Mouse (Mus musculus) midbrain, embryonic 12.5 days (tissue): ENCODE measurements around the gene Tcte3. TPM values are rescaled to one million over a fixed set of nuclear protein-coding genes. Genes with fewer than 3 reads are reported as not detected.
"Not testable (repeated sequence)": the region's sequence is repeated elsewhere in the genome, so short reads cannot be mapped to it uniquely, and the experiment has no call there.

Experiments
- ATAC-seq: fragments of 200-750 bp; cut with Nextera tagmentation; 2 replicates; pipeline ENCODE4 v1.8.0; 2017; ENCODE audit warnings: low read depth, moderate TSS enrichment, moderate library complexity; ENCODE audit not compliant: low FRiP score
- H3K27ac ChIP-seq: fragments of 300-500 bp; sonication (generic); replicated peaks from 2 replicates; pipeline ENCODE4 v1.5.1; 2016; ENCODE audit warnings: mild to moderate bottlenecking
- H3K27me3 ChIP-seq: fragments of 300-500 bp; sonication (generic); 2 replicates; pipeline ENCODE4 v1.6.1; 2016; ENCODE audit warnings: mild to moderate bottlenecking
- H3K36me3 ChIP-seq: fragments of 300-500 bp; sonication (generic); 2 replicates; pipeline ENCODE4 v1.6.1; 2016
- H3K4me1 ChIP-seq: fragments of 300-500 bp; sonication (generic); 2 replicates; pipeline ENCODE4 v1.6.1; 2016
- H3K4me2 ChIP-seq: fragments of 300-500 bp; sonication (generic); replicated peaks from 2 replicates; pipeline ENCODE4 v1.6.1; 2016; ENCODE audit warnings: mild to moderate bottlenecking, moderate library complexity
- H3K4me3 ChIP-seq: fragments of 300-500 bp; sonication (generic); 2 replicates; pipeline ENCODE4 v1.5.1; 2016; ENCODE audit warnings: mild to moderate bottlenecking
- H3K9ac ChIP-seq: fragments of 300-500 bp; sonication (generic); replicated peaks from 2 replicates; pipeline ENCODE4 v1.6.1; 2016; ENCODE audit warnings: mild to moderate bottlenecking, moderate library complexity
- H3K9me3 ChIP-seq: fragments of 300-500 bp; sonication (generic); 2 replicates; pipeline ENCODE4 v1.6.1; 2016; ENCODE audit warnings: mild to moderate bottlenecking
- WGBS: fragments of 180-500 bp; shearing (Covaris S2); methylation state at CpG from one replicate; pipeline ENCODE4 v1.1.7; 2016; 5-methylcytosine and 5-hydroxymethylcytosine counted together
- polyA plus RNA-seq: library from polyadenylated mRNA; unstranded; fragments of >200 nt; fragmentation: Nextera tagmentation; extraction: Ambion mirVana; gene quantifications from 2 replicates; pipeline ENCODE4 v1.2.1, GENCODE M21; 2016

Gene Tcte3
- polyA plus RNA-seq, result not detected in 2 replicates

DNA sequence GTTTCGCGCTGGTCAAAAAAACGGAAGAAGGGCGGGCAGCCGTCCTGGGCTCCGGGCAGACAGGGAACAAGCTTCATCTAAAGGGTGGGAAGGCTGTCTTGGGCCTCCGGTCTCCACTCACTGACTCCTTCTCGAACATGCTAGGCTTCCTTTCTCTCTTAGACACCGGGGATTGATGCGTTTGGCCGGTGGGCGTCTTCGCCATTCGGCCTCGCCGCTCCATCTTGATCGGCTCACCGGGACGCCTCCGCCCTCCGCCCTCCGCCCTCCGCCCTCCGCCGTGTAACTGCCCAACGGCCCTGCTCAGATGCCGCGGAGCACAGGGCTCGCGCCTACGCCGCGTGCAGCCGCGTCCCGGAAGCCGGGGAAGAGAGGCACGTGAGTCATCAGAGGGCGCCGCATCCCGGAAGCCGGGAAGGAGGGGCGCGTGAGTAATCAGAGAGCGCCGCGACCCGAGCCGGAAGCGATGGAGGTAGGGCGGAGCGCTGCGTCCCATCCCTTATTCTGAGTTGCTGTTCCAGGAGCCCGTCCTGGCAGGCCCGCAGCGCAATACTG, at the start of gene Tcte3, which contains the start of the genes Ermard and Gm3448:
TSS of gene Tcte3 (minus strand) at position 314 of the 555 bp plus-strand sequence.
TSS of gene Ermard (plus strand) at position 34 of the 555 bp plus-strand sequence.
TSS of gene Gm3448 (minus strand) at position 363 of the 555 bp plus-strand sequence.
- H3K4me3 ChIP-seq, result 0 out of 2 replicates have a peak within 1 kb of the TSS, but pooled peaks have one; percentile 25
- H3K4me2 ChIP-seq, H3K27me3 ChIP-seq, H3K4me1 ChIP-seq, H3K9ac ChIP-seq, H3K36me3 ChIP-seq, H3K9me3 ChIP-seq, H3K27ac ChIP-seq: not testable (repeated sequence)
- peak; percentile 98 for ATAC-seq
- WGBS, result 1% methylated on average over 16 of the region's 56 CpGs

GRCm38 (mm10) chr17:15088591-15089001, 47.3 kb upstream of the Tcte3 start:
- Histone ChIP-seq H3K27me3 (no peaks in the 10 kb centered on the region), H3K9me3 (no peaks in the 10 kb centered on the region), H3K4me1 (peaks cover 22% of the 10 kb centered on the region), H3K9ac (no peak overlapping the region), H3K36me3 (no peaks in the 10 kb centered on the region), H3K27ac (peak overlapping the region; percentile 58), H3K4me2 (0 out of 2 replicates have a peak overlapping the region, but pooled peaks have one; percentile 3), H3K4me3 (no peak overlapping the region)
- ATAC-seq, result peak; percentile 73
- WGBS, result 30% methylated on average over 8 of the region's 8 CpGs

DNA sequence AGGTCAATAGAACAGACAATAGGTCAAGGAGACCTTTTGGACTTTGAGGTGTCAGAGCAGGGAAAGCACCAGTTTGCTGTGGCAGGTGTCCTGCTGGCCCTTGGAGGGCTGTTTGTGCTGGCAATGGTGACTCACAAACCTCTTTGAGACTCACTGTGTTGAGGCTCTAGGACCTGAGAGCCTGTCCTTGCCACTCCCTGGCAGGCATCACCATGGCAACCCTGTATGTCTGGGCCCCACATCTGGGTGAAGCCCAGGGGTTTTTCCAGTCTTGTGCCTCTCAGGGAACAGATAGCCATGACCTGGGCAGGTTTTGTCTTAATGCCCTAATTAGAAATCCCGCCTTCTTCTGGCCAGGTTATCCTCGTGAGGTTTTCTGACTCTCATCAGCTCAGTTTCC, 46.9 kb upstream of the Tcte3 start:
- Histone ChIP-seq H3K4me2 (no peak overlapping the region), H3K9me3 (no peaks in the 10 kb centered on the region), H3K36me3 (no peaks in the 10 kb centered on the region), H3K27me3 (peaks cover 4% of the 10 kb centered on the region; the same call in 1 of the 2 replicates), H3K4me3 (no peak overlapping the region), H3K4me1 (peaks cover 22% of the 10 kb centered on the region), H3K9ac (no peak overlapping the region), H3K27ac (peak overlapping the region; percentile 58)
- 41% methylated on average over 2 of the region's 2 CpGs for WGBS
- ATAC-seq, result peak; percentile 47

GRCm38 (mm10) chr17:15085006-15085405, 43.7 kb upstream of the Tcte3 start:
- peaks cover 28% of the 10 kb centered on the region for H3K4me1 ChIP-seq
- ATAC-seq, result no peak
- 65% methylated on average over 2 of the region's 2 CpGs for WGBS
- H3K36me3 ChIP-seq, result no peaks in the 10 kb centered on the region
- no peaks in the 10 kb centered on the region for H3K9me3 ChIP-seq
- no peak overlapping the region for H3K27ac ChIP-seq
- peaks cover 6% of the 10 kb centered on the region for H3K27me3 ChIP-seq
- H3K4me2 ChIP-seq, result no peak overlapping the region
- H3K9ac ChIP-seq, result no peak overlapping the region
- no peak overlapping the region for H3K4me3 ChIP-seq

DNA sequence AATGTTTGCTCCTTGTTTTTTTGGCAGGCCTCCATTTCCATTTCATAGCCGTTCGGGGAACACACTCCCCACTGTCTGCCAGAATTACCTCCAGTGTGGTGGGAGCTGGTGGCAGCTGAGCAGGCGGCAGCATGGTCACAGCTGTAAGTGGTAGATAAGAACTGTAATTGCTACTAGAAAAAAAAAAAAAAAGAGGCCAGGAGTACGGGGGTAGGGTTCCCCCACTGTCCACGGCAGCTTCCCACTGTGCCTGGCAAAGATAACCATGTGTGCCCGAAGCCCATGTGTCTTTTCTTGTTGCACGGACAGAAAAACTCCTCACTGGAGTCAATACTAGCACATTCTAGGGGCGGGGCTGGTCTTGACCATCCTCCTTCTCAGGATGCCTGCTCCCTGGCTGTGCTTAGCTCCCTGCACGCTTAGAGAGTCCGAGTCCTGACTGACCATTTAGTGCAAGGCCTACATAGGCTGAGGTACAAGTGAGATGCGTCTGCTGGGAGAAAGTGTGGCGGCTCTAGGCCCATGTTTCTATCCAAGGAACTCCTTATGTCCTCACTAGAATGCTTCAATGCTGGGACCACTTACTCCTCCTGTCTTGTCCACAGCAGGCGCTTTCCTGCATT, 43.0 kb upstream of the Tcte3 start:
- Histone ChIP-seq H3K4me2 (no peak overlapping the region), H3K27me3 (peaks cover 6% of the 10 kb centered on the region), H3K4me1 (peaks cover 28% of the 10 kb centered on the region), H3K27ac (0 out of 2 replicates have a peak overlapping the region, but pooled peaks have one; percentile 11), H3K9ac (no peak overlapping the region), H3K36me3 (no peaks in the 10 kb centered on the region), H3K4me3 (no peak overlapping the region), H3K9me3 (no peaks in the 10 kb centered on the region)
- WGBS, result 75% methylated on average over 13 of the region's 13 CpGs
- peak; percentile 47; the same call in 1 of the 2 replicates for ATAC-seq

DNA sequence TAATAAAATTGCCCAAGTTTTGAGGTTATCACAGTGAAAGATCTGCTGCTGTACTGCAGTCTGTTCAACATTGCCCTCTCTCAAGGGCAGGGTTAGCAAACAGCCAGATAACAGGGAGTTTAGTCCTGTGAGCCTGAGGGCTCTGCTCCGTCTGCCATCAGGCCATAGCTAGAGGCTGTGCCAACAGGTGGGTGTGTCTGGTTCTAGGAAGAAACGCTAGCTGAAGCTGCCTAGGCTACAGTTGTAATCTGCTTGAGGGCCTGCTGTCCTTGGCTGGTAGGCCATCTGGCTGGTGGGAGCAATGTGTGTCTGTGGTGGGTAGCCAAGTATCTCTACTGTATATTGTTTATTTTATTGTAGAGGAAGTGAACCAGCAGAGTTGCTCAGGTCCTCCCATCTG, 36.2 kb upstream of the Tcte3 start:
- no peak overlapping the region for H3K9ac ChIP-seq
- peaks cover 22% of the 10 kb centered on the region for H3K27me3 ChIP-seq
- 52% methylated on average over 2 of the region's 2 CpGs for WGBS
- peaks cover 9% of the 10 kb centered on the region for H3K4me1 ChIP-seq
- H3K9me3 ChIP-seq, result no peaks in the 10 kb centered on the region
- H3K36me3 ChIP-seq, result no peaks in the 10 kb centered on the region
- ATAC-seq, result no peak
- no peak overlapping the region for H3K4me2 ChIP-seq
- H3K4me3 ChIP-seq, result no peak overlapping the region
- no peak overlapping the region for H3K27ac ChIP-seq

GRCm38 (mm10) chr17:15075033-15075432, 33.7 kb upstream of the Tcte3 start:
- Histone ChIP-seq H3K4me1 (0 out of 2 replicates have a peak, but pooled peaks cover 2% of the 10 kb centered on the region), H3K36me3 (no peaks in the 10 kb centered on the region), H3K9me3 (no peaks in the 10 kb centered on the region), H3K27me3 (peaks cover 22% of the 10 kb centered on the region), H3K4me2 (no peak overlapping the region), H3K9ac (no peak overlapping the region), H3K4me3 (no peak overlapping the region), H3K27ac (no peak overlapping the region)
- no peak for ATAC-seq
- 84% methylated on average over 8 of the region's 8 CpGs for WGBS

DNA sequence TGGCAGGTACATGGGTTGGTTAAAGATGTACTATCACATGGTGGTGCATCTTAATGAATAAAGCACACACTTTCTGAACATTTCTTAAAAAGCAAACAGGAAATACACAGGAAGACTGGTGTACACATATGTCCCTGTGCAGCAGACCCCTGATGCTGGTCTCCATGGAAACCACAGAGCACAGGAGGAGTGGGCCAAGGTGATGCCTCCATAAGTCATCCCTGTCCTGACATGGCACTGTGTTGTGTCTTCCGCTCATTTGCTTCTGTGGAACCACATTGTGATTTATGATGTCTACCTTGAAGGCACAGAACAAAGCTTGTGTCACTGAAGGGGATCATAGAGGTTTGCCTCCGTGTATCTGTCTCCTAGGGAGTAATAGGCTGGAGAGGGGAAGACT, 30.9 kb upstream of the Tcte3 start:
- Histone ChIP-seq H3K9ac (no peak overlapping the region), H3K27me3 (peaks cover 18% of the 10 kb centered on the region), H3K36me3 (no peaks in the 10 kb centered on the region), H3K4me3 (no peak overlapping the region), H3K4me1 (no peaks in the 10 kb centered on the region), H3K27ac (no peak overlapping the region), H3K4me2 (no peak overlapping the region), H3K9me3 (no peaks in the 10 kb centered on the region)
- no peak for ATAC-seq
- WGBS, result 94% methylated on average over 2 of the region's 2 CpGs

DNA sequence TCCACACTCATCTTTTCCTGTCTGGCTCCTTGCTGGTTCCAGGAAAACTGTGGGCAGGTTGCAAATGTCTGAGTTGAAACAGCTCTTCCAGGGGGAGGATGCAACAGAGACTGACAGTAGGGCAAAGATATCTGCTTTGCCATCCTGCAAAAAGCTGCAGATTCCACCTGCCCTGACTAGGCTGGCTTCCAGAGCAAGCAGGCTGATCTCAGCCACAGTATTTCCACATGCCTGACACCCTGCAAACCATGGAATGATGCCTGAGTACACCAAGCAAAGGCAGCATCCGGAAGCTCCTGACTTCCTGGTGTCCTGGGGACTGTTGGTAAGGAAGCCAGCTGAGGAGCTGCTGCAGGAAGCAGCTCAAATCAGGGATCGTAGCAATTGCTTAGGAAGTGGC, 27.8 kb upstream of the Tcte3 start:
- Histone ChIP-seq H3K4me3 (no peak overlapping the region), H3K4me1 (peaks cover 7% of the 10 kb centered on the region), H3K36me3 (no peaks in the 10 kb centered on the region), H3K4me2 (no peak overlapping the region), H3K9me3 (no peaks in the 10 kb centered on the region), H3K27me3 (peaks cover 7% of the 10 kb centered on the region; the same call in 1 of the 2 replicates), H3K27ac (no peak overlapping the region), H3K9ac (no peak overlapping the region)
- WGBS, result 70% methylated on average over 2 of the region's 2 CpGs
- no peak for ATAC-seq

DNA sequence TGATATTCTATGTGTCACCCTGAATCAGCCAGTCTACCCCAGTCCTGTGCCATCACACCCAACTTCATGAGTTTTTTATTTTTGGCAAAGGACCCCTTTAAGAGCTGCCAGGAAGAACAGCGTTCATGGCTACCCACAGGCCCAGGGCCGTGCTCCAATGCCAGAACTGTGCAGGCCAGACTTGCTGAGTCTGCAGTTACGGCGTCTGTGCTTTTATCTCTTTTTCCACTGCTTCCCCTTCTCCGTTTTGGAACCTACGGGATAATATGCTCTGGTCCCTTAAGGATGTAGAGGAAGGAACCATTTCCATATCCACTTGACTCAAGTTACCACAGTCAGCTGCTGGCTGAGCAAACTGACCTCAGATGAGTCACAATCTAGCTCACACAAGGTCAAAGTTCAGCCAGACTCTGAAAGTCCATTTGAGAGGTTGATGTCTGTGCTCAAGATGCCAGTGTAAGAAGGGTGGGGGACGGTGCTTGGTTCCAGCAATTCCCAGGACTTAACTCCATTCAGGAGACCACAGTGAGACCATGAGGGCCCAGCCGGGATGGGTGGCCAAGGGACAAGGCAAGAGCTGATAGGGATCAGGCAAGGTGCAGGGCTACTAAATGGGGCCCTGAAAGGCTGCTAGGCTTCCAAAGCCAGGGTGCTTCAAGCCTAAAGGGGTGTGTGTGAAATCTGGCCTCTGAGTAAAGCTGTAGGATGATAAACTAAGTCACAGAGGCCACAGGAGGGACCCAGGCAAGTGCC, 26.9 kb upstream of the Tcte3 start:
- no peak overlapping the region for H3K9ac ChIP-seq
- H3K27me3 ChIP-seq, result 0 out of 2 replicates have a peak, but pooled peaks cover 7% of the 10 kb centered on the region
- H3K27ac ChIP-seq, result no peak overlapping the region
- no peak overlapping the region for H3K4me3 ChIP-seq
- no peak for ATAC-seq
- H3K4me1 ChIP-seq, result peaks cover 7% of the 10 kb centered on the region
- H3K36me3 ChIP-seq, result no peaks in the 10 kb centered on the region
- H3K4me2 ChIP-seq, result no peak overlapping the region
- H3K9me3 ChIP-seq, result no peaks in the 10 kb centered on the region
- 85% methylated on average over 8 of the region's 8 CpGs for WGBS

DNA sequence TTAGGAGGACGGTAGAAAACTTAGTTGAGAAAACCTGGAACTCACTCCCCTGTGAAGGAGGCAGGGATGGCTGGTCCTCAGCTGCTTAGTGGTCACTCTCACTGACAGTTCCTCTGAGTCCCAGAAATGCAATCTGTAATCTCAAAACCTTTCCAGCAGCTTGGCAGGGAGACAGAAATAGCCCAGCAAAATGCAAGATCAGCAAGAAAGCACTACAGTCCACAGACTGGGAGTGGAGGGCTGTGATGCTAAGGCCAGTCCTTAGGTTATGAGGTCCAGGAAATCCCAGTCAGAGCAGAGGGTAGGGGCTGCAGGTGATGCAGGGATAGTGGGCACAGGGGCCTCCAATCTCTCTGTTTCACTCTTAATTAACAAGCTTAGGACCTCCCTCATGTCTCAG, 25.6 kb upstream of the Tcte3 start:
- WGBS, result 73% methylated on average over 1 of the region's 1 CpGs

GRCm38 (mm10) chr17:15066066-15066465, 24.8 kb upstream of the Tcte3 start:
- Histone ChIP-seq H3K4me2 (peak overlapping the region; percentile 41), H3K4me3 (0 out of 2 replicates have a peak overlapping the region, but pooled peaks have one; percentile 9), H3K9ac (no peak overlapping the region), H3K36me3 (peaks cover 18% of the 10 kb centered on the region), H3K4me1 (peaks cover 7% of the 10 kb centered on the region), H3K9me3 (no peaks in the 10 kb centered on the region), H3K27ac (peak overlapping the region; percentile 70), H3K27me3 (0 out of 2 replicates have a peak, but pooled peaks cover 7% of the 10 kb centered on the region)
- 42% methylated on average over 6 of the region's 6 CpGs for WGBS
- peak; percentile 89 for ATAC-seq

More for the DNA sequence above, 25.6 kb upstream of the Tcte3 start:
- no peak for ATAC-seq
- Histone ChIP-seq H3K36me3 (peaks cover 12% of the 10 kb centered on the region), H3K4me2 (no peak overlapping the region), H3K27ac (no peak overlapping the region), H3K4me1 (peaks cover 7% of the 10 kb centered on the region), H3K9me3 (no peaks in the 10 kb centered on the region), H3K4me3 (no peak overlapping the region), H3K9ac (no peak overlapping the region), H3K27me3 (0 out of 2 replicates have a peak, but pooled peaks cover 7% of the 10 kb centered on the region)
